Mouse (Mus musculus) thymus, adult 2 months (tissue): ENCODE results near the gene Egln3. TPM values are rescaled to one million over a fixed set of nuclear protein-coding genes. Genes with fewer than 3 reads are reported as not detected.

ENCODE experiments used
- DNase-seq: peaks from one replicate; pipeline ENCODE4 v3.0.0; 2021
- H3K27ac ChIP-seq: fragments of 200-500 bp; 2 replicates; pipeline ENCODE4 v1.5.1; 2012; ENCODE audit warnings: low read length, control low read depth; ENCODE audit not compliant: control insufficient read depth, insufficient read depth
- H3K27me3 ChIP-seq: fragments of 200-500 bp; 2 replicates; pipeline ENCODE4 v1.6.1; 2012; ENCODE audit warnings: mild to moderate bottlenecking, low read length, moderate library complexity, mixed read lengths; ENCODE audit not compliant: control insufficient read depth, insufficient read depth
- H3K36me3 ChIP-seq: fragments of 200-500 bp; 2 replicates; pipeline ENCODE4 v1.6.1; 2012; ENCODE audit warnings: mild to moderate bottlenecking, low read length, moderate library complexity; ENCODE audit not compliant: control insufficient read depth, insufficient read depth
- H3K4me1 ChIP-seq: fragments of 200-500 bp; replicated peaks from 2 replicates; pipeline ENCODE4 v1.6.1; 2012; ENCODE audit warnings: low read length; ENCODE audit not compliant: control insufficient read depth, insufficient read depth
- H3K4me3 ChIP-seq: fragments of 200-500 bp; 2 replicates; pipeline ENCODE4 v1.5.1; 2012; ENCODE audit warnings: mild to moderate bottlenecking, low read length, control low read depth, moderate library complexity; ENCODE audit not compliant: control insufficient read depth, insufficient read depth
- CTCF ChIP-seq: fragments of 200-500 bp; IDR thresholded peaks from 2 replicates; pipeline ENCODE4 v1.5.1; 2012; ENCODE audit warnings: mild to moderate bottlenecking, control low read depth, low read length, moderate library complexity, borderline replicate concordance; ENCODE audit not compliant: control insufficient read depth, poor library complexity, insufficient read depth; ENCODE audit errors: extremely low read depth
- POLR2A ChIP-seq: fragments of 200-500 bp; IDR thresholded peaks from 2 replicates; pipeline ENCODE4 v1.6.1; 2012; ENCODE audit warnings: mild to moderate bottlenecking, low read length, control low read depth, moderate library complexity; ENCODE audit not compliant: control insufficient read depth, poor library complexity, insufficient read depth; ENCODE audit errors: extremely low read depth
- WGBS: fragments of 180-500 bp; shearing (Covaris S2); methylation state at CpG from one replicate; pipeline ENCODE4 v1.1.7; 2018; 5-methylcytosine and 5-hydroxymethylcytosine counted together
- polyA plus RNA-seq: library from polyadenylated mRNA; depleted of rRNA; stranded (reverse); fragments of >200 nt; gene quantifications from 2 replicates; pipeline ENCODE4 v1.2.3, GENCODE M21; 2012

Egln3 gene
- polyA plus RNA-seq, 1 experiment: 26.1 TPM

- WGBS: 95% methylated on average over 4 of the region's 4 CpGs
- Histone ChIP-seq H3K27me3 (no peaks in the 10 kb centered on the region), H3K27ac (no peak overlapping the region), H3K4me3 (no peak overlapping the region), H3K4me1 (peaks cover 4% of the 10 kb centered on the region; the same call in 1 of the 2 replicates), H3K36me3 (no peaks in the 10 kb centered on the region)
- no peak for TF ChIP-seq CTCF
- TF ChIP-seq POLR2A: no peak
- no peak for DNase-seq
Observed at GRCm38 (mm10) chr12:54168786-54169185, 34.9 kb downstream of the Egln3 start.

- Histone ChIP-seq H3K27ac (no peak overlapping the region), H3K4me3 (no peak overlapping the region), H3K27me3 (no peaks in the 10 kb centered on the region), H3K36me3 (no peaks in the 10 kb centered on the region), H3K4me1 (peaks cover 6% of the 10 kb centered on the region; the same call in 1 of the 2 replicates)
- TF ChIP-seq POLR2A (no peak), CTCF (no peak)
- WGBS: 94% methylated on average over 6 of the region's 6 CpGs
- DNase-seq: peak; percentile 55
Observed at GRCm38 (mm10) chr12:54167737-54168136, 35.9 kb downstream of the Egln3 start.

- 26% methylated on average over 6 of the region's 6 CpGs for WGBS
- Histone ChIP-seq H3K27me3 (no peaks in the 10 kb centered on the region), H3K36me3 (no peaks in the 10 kb centered on the region), H3K27ac (no peak overlapping the region), H3K4me3 (no peak overlapping the region), H3K4me1 (peaks cover 9% of the 10 kb centered on the region)
- DNase-seq: no peak
- TF ChIP-seq CTCF (no peak), POLR2A (no peak)
Observed at GRCm38 (mm10) chr12:54164724-54165050, 39.0 kb downstream of the Egln3 start.

- H3K4me3 ChIP-seq: no peak overlapping the region
- 56% methylated on average over 9 of the region's 9 CpGs for WGBS
- peaks cover 9% of the 10 kb centered on the region for H3K4me1 ChIP-seq
- no peak for DNase-seq
- H3K27me3 ChIP-seq: no peaks in the 10 kb centered on the region
- H3K27ac ChIP-seq: no peak overlapping the region
- TF ChIP-seq CTCF (no peak), POLR2A (no peak)
- no peaks in the 10 kb centered on the region for H3K36me3 ChIP-seq
Observed at GRCm38 (mm10) chr12:54164040-54164723, 39.5 kb downstream of the Egln3 start.

- TF ChIP-seq POLR2A (no peak), CTCF (no peak)
- WGBS: 42% methylated on average over 4 of the region's 4 CpGs
- no peak overlapping the region for H3K27ac ChIP-seq
- no peaks in the 10 kb centered on the region for H3K36me3 ChIP-seq
- no peaks in the 10 kb centered on the region for H3K27me3 ChIP-seq
- peaks cover 9% of the 10 kb centered on the region for H3K4me1 ChIP-seq
- no peak overlapping the region for H3K4me3 ChIP-seq
- DNase-seq: no peak
Observed at GRCm38 (mm10) chr12:54163166-54163565, 40.5 kb downstream of the Egln3 start.

- Histone ChIP-seq H3K4me1 (peaks cover 9% of the 10 kb centered on the region), H3K27ac (no peak overlapping the region), H3K27me3 (no peaks in the 10 kb centered on the region), H3K4me3 (peak overlapping the region; percentile 22; the same call in 1 of the 2 replicates), H3K36me3 (no peaks in the 10 kb centered on the region)
- 3% methylated on average over 16 of the region's 16 CpGs for WGBS
- TF ChIP-seq CTCF: no peak
- TF ChIP-seq POLR2A: no peak
- peak; percentile 10 for DNase-seq
Observed at GRCm38 (mm10) chr12:54162637-54163131, 41.0 kb downstream of the Egln3 start.

GRCm38 (mm10) chr12:54161468-54162202 is 42.0 kb downstream of the Egln3 start:
- Histone ChIP-seq H3K27ac (no peak overlapping the region), H3K27me3 (no peaks in the 10 kb centered on the region), H3K36me3 (no peaks in the 10 kb centered on the region), H3K4me3 (no peak overlapping the region), H3K4me1 (peaks cover 9% of the 10 kb centered on the region)
- DNase-seq: no peak
- 70% methylated on average over 5 of the region's 5 CpGs for WGBS
- TF ChIP-seq CTCF: no peak
